Mouse (Mus musculus) retina, postnatal 7 days (tissue): ENCODE data around the gene Uap1l1.

Source experiments
- DNase-seq: peaks from one replicate; pipeline ENCODE4 v3.0.0-alpha.2; 2012; ENCODE audit warnings: low read depth, low spot score

Uap1l1 gene

DNA sequence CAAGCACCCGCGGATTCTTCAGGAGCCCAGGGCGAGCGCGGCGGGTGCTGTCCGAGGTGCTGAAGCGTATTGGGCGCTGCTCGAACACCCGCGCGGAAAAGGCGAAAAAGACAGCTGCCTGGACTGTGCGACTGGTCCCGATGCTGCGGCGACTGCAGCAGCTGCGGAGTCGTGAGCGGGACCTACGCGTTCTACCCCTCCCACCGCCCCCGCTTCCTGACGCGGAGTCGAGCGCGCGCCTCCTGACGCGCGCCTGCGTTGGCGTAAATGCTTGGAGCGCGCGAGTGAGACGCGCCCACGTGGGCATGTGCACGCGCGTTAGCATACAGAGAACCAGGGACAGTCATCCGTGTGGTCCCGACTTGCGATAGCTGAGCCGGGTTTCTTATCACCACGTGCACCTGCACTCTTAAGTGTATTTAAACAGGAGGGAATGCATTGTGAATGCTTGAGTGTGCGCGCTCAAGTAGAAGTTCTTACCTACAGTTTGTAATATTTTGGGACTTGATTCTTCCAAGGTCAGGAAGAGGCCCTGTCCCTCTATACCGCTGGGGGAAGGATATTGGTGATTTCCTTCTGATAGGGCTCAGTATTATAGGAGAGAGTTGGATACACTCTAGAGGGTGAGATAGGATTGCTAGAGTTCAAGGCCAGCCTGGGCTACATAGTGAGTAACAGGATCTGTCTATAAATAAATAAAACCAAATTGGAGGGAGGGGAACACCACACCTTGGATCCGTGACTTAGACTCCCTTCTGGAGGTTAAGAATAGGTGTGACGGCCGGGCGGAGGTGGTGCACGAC, 46.3 kb downstream of the Uap1l1 start, which contains the start of gene Grin1:
Gene Grin1, minus strand, starts transcription at position 217 of the 803 bp plus-strand sequence.
- DNase-seq, result peak; percentile 54

DNA sequence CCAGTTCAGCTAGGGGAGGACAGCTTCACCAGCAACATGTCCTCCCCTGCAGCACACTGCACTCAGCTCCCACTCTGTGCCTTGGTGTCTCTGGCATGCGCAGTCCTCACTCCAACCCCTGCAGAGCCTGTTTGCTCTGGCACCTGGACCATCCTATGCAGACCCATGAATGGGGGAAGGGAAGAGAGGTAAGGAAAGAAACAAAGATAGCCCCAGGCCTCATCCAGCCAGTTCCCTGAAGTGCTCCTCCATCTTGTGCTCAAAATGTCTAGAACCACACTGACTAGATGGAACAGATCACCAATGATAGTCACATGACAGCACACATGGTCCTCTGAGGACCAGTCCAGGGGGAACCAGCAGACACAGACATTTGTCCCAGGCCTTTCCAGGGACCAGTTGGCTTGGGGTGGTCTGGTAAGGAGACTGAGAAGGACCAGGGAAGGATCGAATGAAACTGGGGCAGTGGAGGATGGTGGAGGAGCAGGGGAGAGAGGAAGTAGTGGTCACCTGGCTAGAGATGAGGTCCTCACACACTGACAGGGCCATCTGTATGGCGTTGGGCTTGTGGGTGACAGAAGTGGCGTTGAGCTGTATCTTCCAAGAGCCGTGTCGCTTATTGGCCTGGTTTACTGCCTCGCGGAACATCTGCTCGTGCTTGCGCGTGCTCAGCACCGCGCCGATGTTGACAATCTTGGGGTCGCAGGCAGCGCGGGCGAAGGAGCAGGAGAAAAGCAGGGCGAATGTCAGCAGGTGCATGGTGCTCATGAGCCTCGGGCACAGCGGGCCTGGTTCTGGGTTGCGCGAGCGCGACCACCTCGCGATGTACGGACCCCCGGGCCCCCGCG, 47.1 kb downstream of the Uap1l1 start:
- peak; percentile 24 for DNase-seq

DNA sequence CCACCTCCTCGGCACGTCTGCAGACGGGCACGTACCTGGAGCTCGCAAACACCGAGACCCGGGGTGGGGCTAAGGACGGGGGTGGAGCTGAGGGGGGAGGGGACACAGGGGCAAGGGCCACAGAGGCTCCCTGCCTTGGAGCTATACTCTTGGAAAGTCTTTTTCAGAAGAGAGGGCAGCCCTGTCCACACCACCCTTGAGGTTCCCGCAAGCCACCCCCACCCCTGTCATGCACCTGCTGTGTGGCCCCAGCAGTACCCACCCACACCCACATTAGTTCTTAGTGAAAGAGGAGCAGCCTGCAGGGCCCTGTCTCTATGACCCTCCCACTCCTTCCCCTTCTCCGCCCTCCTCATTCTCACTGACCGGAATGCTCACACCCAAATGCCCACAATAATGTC, 54.0 kb downstream of the Uap1l1 start:
- no peak for DNase-seq

DNA sequence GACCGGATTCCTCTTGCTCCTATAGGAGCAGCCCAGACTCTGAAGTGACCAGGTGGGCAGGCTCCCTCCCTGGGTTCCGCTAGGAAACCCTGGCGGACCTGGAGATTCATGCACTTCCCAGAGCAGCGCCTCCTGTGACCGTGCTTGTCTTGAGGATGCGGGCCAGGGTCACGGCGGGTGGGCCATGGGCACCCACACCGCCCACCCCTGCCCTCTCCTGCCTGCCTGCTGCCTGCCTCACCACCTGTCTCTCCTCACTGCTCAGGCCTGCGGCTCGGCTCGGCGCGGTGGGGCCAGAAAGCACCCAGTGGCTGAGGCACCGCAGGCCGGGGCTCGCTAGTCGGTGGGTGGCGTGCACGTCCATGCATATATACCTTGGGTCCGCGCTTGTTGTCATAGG, 54.5 kb downstream of the Uap1l1 start:
- no peak for DNase-seq

DNA sequence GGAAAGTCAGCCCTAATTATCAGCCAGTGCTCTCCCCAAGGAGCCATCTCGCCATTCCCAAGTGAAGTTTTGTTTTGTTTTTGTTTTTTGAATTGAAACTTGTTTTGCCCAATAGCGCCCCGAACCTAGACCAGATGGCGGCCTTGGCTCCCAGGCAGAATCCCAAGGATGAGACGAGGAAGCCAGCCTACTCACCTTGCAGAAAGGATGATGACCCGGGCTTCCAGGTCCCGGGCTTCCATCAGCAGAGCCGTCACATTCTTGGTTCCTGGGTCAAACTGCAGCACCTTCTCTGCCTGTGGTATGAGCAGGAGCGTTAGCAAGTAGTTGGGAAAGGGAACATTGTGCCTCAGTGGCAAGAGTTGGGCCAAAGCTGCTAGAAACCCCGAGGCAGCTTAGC, 55.3 kb downstream of the Uap1l1 start:
- no peak for DNase-seq
